Mouse (Mus musculus) liver, adult 2 months (tissue): Measurements from ENCODE around the gene Mllt1. TPM values are rescaled to one million over a fixed set of nuclear protein-coding genes. Genes with fewer than 3 reads are reported as not detected.

Experiments
- DNase-seq: peaks from one replicate; pipeline ENCODE4 v3.0.0-alpha.2; 2011; ENCODE audit warnings: low read depth, low spot score; ENCODE audit errors: extremely low read depth
- H3K27ac ChIP-seq: fragments of 200-500 bp; replicated peaks from 2 replicates; pipeline ENCODE4 v1.5.1; 2012; ENCODE audit warnings: low read depth, mild to moderate bottlenecking, control low read depth, inconsistent platforms, low read length; ENCODE audit not compliant: insufficient read depth
- H3K27me3 ChIP-seq: fragments of 200-500 bp; 2 replicates; pipeline ENCODE4 v1.6.1; 2012; ENCODE audit warnings: mild to moderate bottlenecking, moderate library complexity, low read length, inconsistent platforms; ENCODE audit not compliant: control insufficient read depth, insufficient read depth
- H3K36me3 ChIP-seq: fragments of 200-500 bp; 2 replicates; pipeline ENCODE4 v1.6.1; 2012; ENCODE audit warnings: low read length, inconsistent platforms; ENCODE audit not compliant: control insufficient read depth, insufficient read depth
- H3K4me1 ChIP-seq: fragments of 200-500 bp; 2 replicates; pipeline ENCODE4 v1.6.1; 2011; ENCODE audit warnings: low read length; ENCODE audit not compliant: control insufficient read depth, insufficient read depth
- H3K4me3 ChIP-seq: fragments of 200-500 bp; 2 replicates; pipeline ENCODE4 v1.5.1; 2011; ENCODE audit warnings: low read depth, mild to moderate bottlenecking, control low read depth, low read length, moderate library complexity; ENCODE audit not compliant: insufficient read depth
- H3K79me2 ChIP-seq: fragments of 200-500 bp; 2 replicates; pipeline ENCODE4 v1.6.1; 2012; ENCODE audit warnings: inconsistent platforms, mild to moderate bottlenecking, low read length, moderate library complexity; ENCODE audit not compliant: control insufficient read depth, insufficient read depth
- H3K9ac ChIP-seq: fragments of 200-500 bp; 2 replicates; pipeline ENCODE4 v1.6.1; 2012; ENCODE audit warnings: low read depth, mild to moderate bottlenecking, control low read depth, inconsistent platforms, low read length
- CTCF ChIP-seq: fragments of 200-500 bp; IDR thresholded peaks from 2 replicates; pipeline ENCODE4 v1.5.1; 2011; ENCODE audit warnings: low read depth, low read length, control low read depth
- POLR2A ChIP-seq: fragments of 200-500 bp; IDR thresholded peaks from 2 replicates; pipeline ENCODE4 v1.6.1; 2011; ENCODE audit warnings: low read length, control low read depth; ENCODE audit not compliant: insufficient read depth; ENCODE audit errors: extremely low read depth
- WGBS: fragments of 180-500 bp; shearing (Covaris S2); methylation state at CpG from one replicate; pipeline ENCODE4 v1.1.7; 2018; 5-methylcytosine and 5-hydroxymethylcytosine counted together
- polyA plus RNA-seq: library from polyadenylated mRNA; depleted of rRNA; stranded (reverse); fragments of >200 nt; gene quantifications from 2 replicates; pipeline ENCODE4 v1.2.3, GENCODE M21; 2012; rRNA removed
- total RNA-seq: library from RNA; depleted of rRNA; stranded (reverse); fragments of >200 nt; gene quantifications from 2 replicates; pipeline ENCODE4 v1.2.3, GENCODE M21; 2014; rRNA removed

The Mllt1 gene
- total RNA-seq (3.0 and 4.4 TPM in 2 replicates), polyA plus RNA-seq (19.4 and 22.7 TPM in 2 replicates)

DNA sequence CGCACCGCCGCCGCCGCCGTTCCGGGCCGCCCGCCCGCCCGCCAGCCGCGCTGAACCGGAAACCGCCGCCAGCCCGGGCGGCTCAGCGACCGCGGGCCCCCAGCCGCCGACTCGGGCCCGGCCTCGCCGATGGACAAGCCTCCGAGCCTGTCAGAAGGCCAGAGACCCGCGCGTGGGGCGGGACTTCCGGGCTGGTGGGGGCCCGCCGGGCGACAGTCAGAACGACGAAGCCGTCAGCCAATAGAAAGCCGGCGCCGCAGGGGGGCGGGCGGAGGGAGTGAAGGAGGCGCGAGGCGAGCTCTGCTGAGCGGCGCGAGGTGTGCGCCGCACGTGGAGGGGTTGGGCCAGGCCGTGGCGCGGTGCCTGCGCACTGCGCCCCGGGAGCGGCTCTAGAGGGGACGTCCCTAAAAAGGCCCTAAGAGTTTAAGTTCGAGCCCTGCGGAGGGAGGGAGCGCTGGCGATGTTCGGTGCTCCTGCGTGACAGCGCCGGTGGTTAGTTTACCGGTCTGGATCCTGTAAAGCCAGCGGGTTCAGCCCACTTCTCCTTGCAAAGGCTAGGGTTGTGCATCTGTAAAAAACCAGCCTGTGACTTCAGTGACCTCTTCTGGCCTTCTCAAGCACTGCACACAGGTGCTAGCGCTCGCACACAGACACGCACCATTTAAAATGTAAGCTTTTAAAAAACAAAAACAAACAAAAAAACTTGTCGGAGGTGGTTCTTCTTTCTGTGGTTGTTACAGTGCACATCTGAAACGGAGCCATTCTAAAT is at the start of gene Mllt1:
Gene Mllt1 (minus strand): TSS at position 53 of the 769 bp plus-strand sequence.
- no peak for TF ChIP-seq POLR2A
- TF ChIP-seq CTCF = peak; percentile 79
- DNase-seq = peak; percentile 79
- H3K27ac ChIP-seq = no peak within 1 kb of the TSS

GRCm38 (mm10) chr17:56984886-56985285 is 49.7 kb upstream of the Mllt1 start:
- no peak overlapping the region for H3K4me3 ChIP-seq
- no peaks in the 10 kb centered on the region for H3K36me3 ChIP-seq
- H3K27ac ChIP-seq = no peak overlapping the region
- H3K9ac ChIP-seq = no peak overlapping the region
- TF ChIP-seq CTCF (no peak), POLR2A (no peak)
- H3K4me1 ChIP-seq = 0 out of 2 replicates have a peak, but pooled peaks cover 2% of the 10 kb centered on the region
- peak; percentile 68 for DNase-seq
- H3K27me3 ChIP-seq = no peaks in the 10 kb centered on the region
- WGBS = 49% methylated on average over 9 of the region's 9 CpGs
- no peaks in the 10 kb centered on the region for H3K79me2 ChIP-seq

More for the DNA sequence above, at the start of gene Mllt1:
- H3K4me3 ChIP-seq = peak within 1 kb of the TSS; percentile 87
- peaks cover 6% of the 10 kb centered on the region for H3K79me2 ChIP-seq
- no peaks in the 10 kb centered on the region for H3K36me3 ChIP-seq
- H3K27me3 ChIP-seq = no peaks in the 10 kb centered on the region
- 4% methylated on average over 76 of the region's 76 CpGs for WGBS
- H3K9ac ChIP-seq = peak within 1 kb of the TSS; percentile 98
- H3K4me1 ChIP-seq = peaks cover 7% of the 10 kb centered on the region

GRCm38 (mm10) chr17:56982013-56982412 is 46.8 kb upstream of the Mllt1 start, which contains the start of gene Acer1:
Gene Acer1, minus strand, starts transcription at chr17:56982126.
- H3K36me3 ChIP-seq = no peaks in the 10 kb centered on the region
- no peaks in the 10 kb centered on the region for H3K79me2 ChIP-seq
- H3K27me3 ChIP-seq = no peaks in the 10 kb centered on the region
- DNase-seq = no peak
- WGBS = 91% methylated on average over 5 of the region's 5 CpGs
- no peak for TF ChIP-seq CTCF
- TF ChIP-seq POLR2A = no peak
- H3K27ac ChIP-seq = no peak within 1 kb of the TSS
- H3K9ac ChIP-seq = no peak within 1 kb of the TSS
- no peak within 1 kb of the TSS for H3K4me3 ChIP-seq
- H3K4me1 ChIP-seq = 0 out of 2 replicates have a peak, but pooled peaks cover 2% of the 10 kb centered on the region

- Histone ChIP-seq H3K36me3 (no peaks in the 10 kb centered on the region), H3K4me1 (0 out of 2 replicates have a peak, but pooled peaks cover 1% of the 10 kb centered on the region), H3K9ac (no peak overlapping the region), H3K27ac (no peak overlapping the region), H3K27me3 (no peaks in the 10 kb centered on the region), H3K79me2 (no peaks in the 10 kb centered on the region), H3K4me3 (no peak overlapping the region)
- TF ChIP-seq POLR2A = no peak
- no peak for TF ChIP-seq CTCF
- 43% methylated on average over 7 of the region's 7 CpGs for WGBS
- DNase-seq = no peak
These were observed 45.8 kb upstream of the Mllt1 start for GRCm38 (mm10) chr17:56981049-56981448.

- Histone ChIP-seq H3K4me3 (no peak overlapping the region), H3K9ac (no peak overlapping the region), H3K79me2 (no peaks in the 10 kb centered on the region), H3K4me1 (no peaks in the 10 kb centered on the region), H3K36me3 (no peaks in the 10 kb centered on the region), H3K27ac (no peak overlapping the region), H3K27me3 (no peaks in the 10 kb centered on the region)
- no peak for DNase-seq
- TF ChIP-seq CTCF (no peak), POLR2A (no peak)
- 36% methylated on average over 7 of the region's 8 CpGs for WGBS
These were observed 44.3 kb upstream of the Mllt1 start for GRCm38 (mm10) chr17:56979524-56979923.
